ENCODE assay signal across 21 mouse cellular contexts in the genomic region with DNA sequence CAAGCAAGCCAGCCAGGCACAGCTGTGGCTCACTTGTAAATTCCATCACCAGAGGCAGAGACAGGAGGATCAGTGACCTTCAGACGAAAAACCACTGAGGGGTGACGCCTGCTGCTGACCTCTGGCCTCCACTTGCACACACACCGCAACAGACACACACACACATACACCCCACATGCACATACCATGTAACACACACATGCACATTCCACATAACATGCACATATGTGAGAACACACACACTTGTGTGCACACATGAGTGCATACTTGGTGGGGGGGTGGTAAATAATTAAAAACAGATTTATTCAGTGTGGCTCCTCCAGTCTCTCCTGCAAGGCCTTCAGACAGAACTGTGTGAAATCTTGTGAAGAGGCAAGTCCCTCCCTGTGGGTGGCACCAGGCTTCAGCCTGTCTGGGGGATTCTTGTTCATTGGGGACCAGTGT. TPM values are rescaled to one million over a fixed set of nuclear protein-coding genes. Genes with fewer than 3 reads are reported as not detected.
DNase-seq lines count a peak whose midpoint lies in the region; ATAC-seq and TF ChIP-seq lines count a peak whose summit lies in the region.
"Had no signal": no experiment of that assay in that cellular context is flagged by ENCODE, and none has a peak within 500 bp of the region (broad histone marks: within the 10 kb centered on the region; RNA-seq: fewer than 3 reads in every experiment).

No protein-coding gene starts in this region.

- no peaks in the 10 kb centered on the region for H3K79me2 ChIP-seq in myocyte (ENCODE audit: control insufficient read depth, insufficient read depth)

- H3K27me3 ChIP-seq in embryonic facial prominence, embryonic 15.5 days = no peaks in the 10 kb centered on the region
- no peaks in the 10 kb centered on the region for H3K27me3 ChIP-seq in kidney, postnatal 0 days (ENCODE audit: insufficient read depth, low read length)
- no peaks in the 10 kb centered on the region for H3K27me3 ChIP-seq in myocyte (ENCODE audit: control insufficient read depth, insufficient read depth, insufficient read length)
- H3K27me3 ChIP-seq: midbrain, embryonic 15.5 days had no signal

- H3K4me2 ChIP-seq in embryonic facial prominence, embryonic 15.5 days (replicated peaks) = no peak overlapping the region
- H3K4me2 ChIP-seq in kidney, postnatal 0 days (ENCODE audit: low read length) = no peak overlapping the region
- H3K4me2 ChIP-seq in myocyte (ENCODE audit: low read depth) = peak overlapping the region; percentile 8
- H3K4me2 ChIP-seq: heart, embryonic 13.5 days; lung, embryonic 14.5 days; midbrain, embryonic 15.5 days had no signal

- H3K4me1 ChIP-seq in embryonic facial prominence, embryonic 15.5 days = peaks cover 22% of the 10 kb centered on the region
- H3K4me1 ChIP-seq in kidney, postnatal 0 days (replicated peaks; ENCODE audit: insufficient read depth, low read length) = 0 out of 2 replicates have a peak, but pooled peaks cover 3% of the 10 kb centered on the region
- H3K4me1 ChIP-seq: midbrain, embryonic 15.5 days had no signal

- no peak overlapping the region for H3K4me3 ChIP-seq in embryonic facial prominence, embryonic 15.5 days (replicated peaks)
- no peak overlapping the region for H3K4me3 ChIP-seq in kidney, postnatal 0 days (replicated peaks; ENCODE audit: low read depth, low read length)
- H3K4me3 ChIP-seq in myocyte = no peak overlapping the region
- H3K4me3 ChIP-seq: heart, embryonic 13.5 days; midbrain, embryonic 15.5 days had no signal

- H3K36me3 ChIP-seq in embryonic facial prominence, embryonic 15.5 days = no peaks in the 10 kb centered on the region
- H3K36me3 ChIP-seq in kidney, postnatal 0 days (ENCODE audit: insufficient read depth, low read length) = no peaks in the 10 kb centered on the region
- H3K36me3 ChIP-seq in myocyte (ENCODE audit: control insufficient read depth, insufficient read depth) = no peaks in the 10 kb centered on the region
- H3K36me3 ChIP-seq: heart, embryonic 13.5 days; midbrain, embryonic 15.5 days had no signal

- 27% methylated on average over 3 of the region's 3 CpGs for WGBS in embryonic facial prominence, embryonic 15.5 days
- 21% methylated on average over 3 of the region's 3 CpGs for WGBS in kidney, postnatal 0 days

- H3K9me3 ChIP-seq in embryonic facial prominence, embryonic 15.5 days (replicated peaks) = no peaks in the 10 kb centered on the region
- no peaks in the 10 kb centered on the region for H3K9me3 ChIP-seq in kidney, postnatal 0 days (replicated peaks; ENCODE audit: low read length)
- H3K9me3 ChIP-seq: heart, embryonic 13.5 days; midbrain, embryonic 15.5 days had no signal

- no peak for TF ChIP-seq CTCF in kidney, postnatal 0 days (IDR thresholded peaks at IDR 0.05; ENCODE audit: low read depth)

- peak; percentile 38 for DNase-seq in embryo, embryonic 10.5 days (ENCODE audit: low spot score)
- DNase-seq in embryo, embryonic 9.5 days (ENCODE audit: extremely low spot score) = no peak
- peak; percentile 42 for DNase-seq in kidney, postnatal 0 days (ENCODE audit: low spot score)
- DNase-seq in heart, adult 9 months (ENCODE audit: low spot score in 2 of 2) = no peak
- DNase-seq in adrenal gland, adult 8-10 months = no peak
- no peak for DNase-seq in cerebellum, adult 11 months
- DNase-seq: gastrocnemius, postnatal 36 days; heart, postnatal 4 days; layer of hippocampus, adult 9-11 months; lung, embryonic 14.5 days; right cerebral cortex, postnatal 25 days had no signal

- H3ac ChIP-seq in myocyte (ENCODE audit: control insufficient read depth, insufficient read length) = no peak overlapping the region

- H3K27ac ChIP-seq in embryonic facial prominence, embryonic 15.5 days (replicated peaks) = no peak overlapping the region
- H3K27ac ChIP-seq in kidney, postnatal 0 days = peak overlapping the region; percentile 72
- H3K27ac ChIP-seq: heart, embryonic 13.5 days; macrophage; midbrain, embryonic 15.5 days had no signal

- TF ChIP-seq POLR2A in myocyte (IDR thresholded peaks at IDR 0.05; ENCODE audit: insufficient read length, low read depth) = no peak

- ATAC-seq in embryonic facial prominence, embryonic 15.5 days (ENCODE audit: insufficient number of reproducible peaks, low FRiP score, low TSS enrichment, low read depth) = peak; percentile 9; the same call in 1 of the 2 replicates
- peak; percentile 45 for ATAC-seq in kidney, postnatal 0 days (replicated peaks; ENCODE audit: low FRiP score, low read depth)
- ATAC-seq: inflammation-experienced regulatory T-cells, adult 6 months; midbrain, embryonic 15.5 days had no signal

- no peak overlapping the region for H3K9ac ChIP-seq in embryonic facial prominence, embryonic 15.5 days
- H3K9ac ChIP-seq in kidney, postnatal 0 days (ENCODE audit: low read depth, low read length) = no peak overlapping the region
- H3K9ac ChIP-seq: heart, embryonic 13.5 days; lung, embryonic 14.5 days; midbrain, embryonic 15.5 days had no signal

TF ChIP-seq in myocyte, 11 proteins besides CTCF, POLR2A, EP300 and RAD21:
- TF ChIP-seq MYOG (IDR thresholded peaks at IDR 0.05; ENCODE audit: control insufficient read depth in 1 of 3, insufficient read depth in 1 of 3, insufficient read length in 2 of 3, low read depth in 2 of 3) = peak in 1 of 3 experiments; percentile 40
- peak in 2 of 3 experiments; percentile 44 to 72 for TF ChIP-seq MYOD1 (IDR thresholded peaks at IDR 0.05; ENCODE audit: control insufficient read depth in 1 of 3, insufficient read length in 2 of 3, low read depth in 2 of 3)
- no peak for TF ChIP-seq MAX (IDR thresholded peaks at IDR 0.05; ENCODE audit: low read depth)

RNA-seq across cellular contexts. Expression of gene Cyb561, which starts 1.5 kb away (rescaled TPM):
- polyA plus RNA-seq in embryonic facial prominence, embryonic 15.5 days (2015; fragmentation: Nextera tagmentation; extraction: Ambion mirVana) = 29.5 and 34.6 TPM in 2 replicates
- polyA plus RNA-seq in kidney, postnatal 0 days (2015; fragmentation: Nextera tagmentation; extraction: Ambion mirVana) = 34.0 and 35.2 TPM in 2 replicates
- polyA plus RNA-seq in myocyte (2012; fragmentation: generic; extraction: Trizol) = 1.5 TPM
- total RNA-seq in adrenal gland, adult 8-10 months (2022) = 100 to 1,000 TPM; 214 to 322 (median 255) TPM
- polyA plus RNA-seq: macrophage had no signal

RNA-seq across cellular contexts. Expression of gene Ace, which starts 16.1 kb away (rescaled TPM):
- polyA plus RNA-seq in embryonic facial prominence, embryonic 15.5 days (2015; fragmentation: Nextera tagmentation; extraction: Ambion mirVana) = 1.0 and 1.3 TPM in 2 replicates
- polyA plus RNA-seq in kidney, postnatal 0 days (2015; fragmentation: Nextera tagmentation; extraction: Ambion mirVana) = 24.4 and 26.0 TPM in 2 replicates
- polyA plus RNA-seq in myocyte (2012; fragmentation: generic; extraction: Trizol) = 1.3 TPM
- 10 to 100 TPM in 3 of 4 experiments, 1 to 10 TPM in 1; 9.4 to 22.2 (median 12.1) TPM for total RNA-seq in adrenal gland, adult 8-10 months (2022)
- polyA plus RNA-seq: inflammation-experienced regulatory T-cells, adult 6 months had no signal

RNA-seq across cellular contexts. Expression of gene Ace3, which starts 42.9 kb away (rescaled TPM):
- polyA plus RNA-seq in embryonic facial prominence, embryonic 15.5 days (2015; fragmentation: Nextera tagmentation; extraction: Ambion mirVana) = not detected in 2 replicates
- 0.06 TPM in 1 of 2 replicates, not detected in the other for polyA plus RNA-seq in kidney, postnatal 0 days (2015; fragmentation: Nextera tagmentation; extraction: Ambion mirVana)
- not detected for polyA plus RNA-seq in myocyte (2012; fragmentation: generic; extraction: Trizol)
- total RNA-seq in adrenal gland, adult 8-10 months (2022) = not detected
- total RNA-seq: common myeloid progenitor, adult 5-6 weeks; gastrocnemius, postnatal 36 days; heart, postnatal 4 days; liver, adult 2 months had no signal
- polyA plus RNA-seq: frontal cortex, adult 2 months; heart, embryonic 13.5 days; inflammation-experienced regulatory T-cells, adult 6 months; liver, adult 2 months; lung, embryonic 14.5 days; macrophage; midbrain, embryonic 15.5 days; neural tube, embryonic 11.5 days had no signal

RNA-seq across cellular contexts. Expression of gene Kcnh6, which starts 56.3 kb away (rescaled TPM):
- polyA plus RNA-seq in embryonic facial prominence, embryonic 15.5 days (2015; fragmentation: Nextera tagmentation; extraction: Ambion mirVana) = 0.76 and 0.98 TPM in 2 replicates
- polyA plus RNA-seq in kidney, postnatal 0 days (2015; fragmentation: Nextera tagmentation; extraction: Ambion mirVana) = 0.05 and 0.10 TPM in 2 replicates
- not detected for polyA plus RNA-seq in myocyte (2012; fragmentation: generic; extraction: Trizol)
- total RNA-seq in adrenal gland, adult 8-10 months (2022) = under 1 TPM; 0.31 to 0.67 (median 0.40) TPM
- total RNA-seq: common myeloid progenitor, adult 5-6 weeks; gastrocnemius, postnatal 36 days; liver, adult 2 months had no signal
- polyA plus RNA-seq: liver, adult 2 months; macrophage had no signal

Comparison
In these comparisons a context has a peak if more than half of its experiments do, and no peak if none do; other contexts are left out.
1. DNase-seq: peak in embryo, embryonic 10.5 days (single experiment) and kidney, postnatal 0 days (single experiment); none in embryo, embryonic 9.5 days (single experiment), heart, adult 9 months (0 of 2), adrenal gland, adult 8-10 months (single experiment) and cerebellum, adult 11 months (single experiment).
2. RNA of gene Cyb561, which starts 1.5 kb away (polyA plus RNA-seq): 29.5 to 34.6 TPM in embryonic facial prominence, embryonic 15.5 days and 34.0 to 35.2 TPM in kidney, postnatal 0 days; 1.5 TPM in myocyte (single experiment); every median in the first group is over 10 times any median in the second.
3. RNA of gene Ace, which starts 16.1 kb away (polyA plus RNA-seq): 24.4 to 26.0 TPM in kidney, postnatal 0 days; 1.0 to 1.3 TPM in embryonic facial prominence, embryonic 15.5 days and 1.3 TPM in myocyte (single experiment); every median in the first group is over 10 times any median in the second.